ENCODE assay signal across 1 mouse cellular context in the genomic region with DNA sequence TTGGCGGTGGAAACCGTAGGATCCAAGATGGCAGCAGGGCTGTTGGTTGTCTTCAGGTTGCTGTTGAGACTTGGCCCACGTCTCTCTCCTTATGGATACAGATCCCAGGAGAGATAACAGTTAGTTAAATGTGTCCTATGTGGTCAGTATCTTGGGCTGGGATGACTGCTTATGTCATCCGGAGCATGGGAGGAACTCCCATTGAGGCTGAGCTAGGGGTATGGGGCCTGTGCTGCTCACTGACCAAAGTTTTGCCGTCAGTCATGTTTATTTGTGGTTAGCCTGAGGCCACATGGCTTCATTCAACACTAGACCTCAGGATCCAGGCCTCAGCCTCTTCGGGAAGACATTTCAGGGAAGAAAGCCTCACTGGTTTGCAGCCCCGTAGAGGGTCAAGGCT.
TF ChIP-seq lines count a peak whose summit lies in the region.

No protein-coding gene starts in this region.

TF ChIP-seq in myocyte, 11 proteins besides CTCF, POLR2A, EP300 and RAD21 (continued from another document):
- TF ChIP-seq MYOG (IDR thresholded peaks at IDR 0.05; ENCODE audit: control insufficient read depth in 1 of 3, insufficient read depth in 1 of 3, insufficient read length in 2 of 3, low read depth in 2 of 3) (no peak), POLR2AphosphoS2 (IDR thresholded peaks at IDR 0.05; ENCODE audit: insufficient read length, low read depth) (no peak)
